Mouse (Mus musculus): ENCODE data around the gene Stard8. TPM values are rescaled to one million over a fixed set of nuclear protein-coding genes. Genes with fewer than 3 reads are reported as not detected.

Gene Stard8
- total RNA-seq, 1 experiment, result 7.8 TPM

DNA sequence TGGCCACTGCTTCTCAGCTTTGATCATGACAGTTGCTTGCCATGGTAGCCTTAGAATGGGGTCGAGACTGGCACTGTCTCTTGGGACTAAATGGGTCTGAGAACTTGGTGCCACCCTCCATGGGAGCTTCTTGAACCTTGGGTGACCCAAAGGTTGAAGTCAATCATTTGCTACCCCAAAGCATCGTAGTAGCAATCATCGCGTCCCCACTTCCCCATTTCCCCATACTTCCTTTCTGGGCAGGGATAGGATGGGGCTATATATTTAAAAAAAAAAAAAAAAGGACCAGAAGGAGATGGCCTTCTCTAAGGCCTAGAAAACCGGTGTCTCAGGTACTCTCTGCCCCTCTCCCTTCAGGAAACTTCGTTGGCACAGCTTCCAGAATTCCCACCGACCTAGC lies 64.2 kb downstream of the Stard8 start:
- in situ Hi-C loops (cut with MboI; ENCODE audit: low sequenced_read_pairs in 2 of 2, unreplicated experiment in 2 of 2), result no loop called here

DNA sequence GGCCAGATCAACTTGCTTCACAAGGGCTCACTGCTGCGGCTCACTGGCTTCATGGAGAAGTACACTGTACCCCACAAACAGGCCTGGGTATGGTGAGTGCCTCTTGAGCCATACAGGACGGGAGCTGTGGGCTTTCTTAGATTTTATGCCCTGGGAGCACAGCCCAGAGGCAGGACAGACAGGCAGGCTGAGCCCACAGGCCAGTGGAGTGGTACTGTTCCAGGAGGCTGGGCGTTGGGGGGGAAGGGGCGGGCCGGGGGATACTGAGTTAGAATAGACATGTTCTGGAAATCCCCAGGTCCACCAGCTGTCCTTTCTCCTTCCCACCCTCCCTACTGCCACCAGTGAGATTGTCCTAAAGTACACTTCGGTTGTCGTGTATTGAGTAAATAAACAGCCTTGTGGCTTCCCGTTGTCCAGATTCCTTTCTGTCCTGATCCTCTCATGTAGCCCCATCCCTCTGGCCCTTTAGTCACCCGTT lies 64.7 kb downstream of the Stard8 start:
- no peaks in the 10 kb centered on the region for H3K4me1 ChIP-seq (ENCODE audit: control insufficient read depth in 2 of 2, insufficient read depth in 2 of 2, low read length in 2 of 2, poor library complexity in 1 of 2)
- in situ Hi-C loops (cut with MboI; ENCODE audit: low sequenced_read_pairs in 2 of 2, unreplicated experiment in 2 of 2), result no loop called here
- no peak overlapping the region for H3K4me3 ChIP-seq (ENCODE audit: insufficient read depth in 1 of 2, low read depth in 1 of 2, low read length in 2 of 2, poor library complexity in 1 of 2, severe bottlenecking in 1 of 2)
- no peaks in the 10 kb centered on the region; the same call in 1 of the 2 replicates for H3K36me3 ChIP-seq (ENCODE audit: control insufficient read depth, insufficient read depth, low read length, poor library complexity, severe bottlenecking)
- no peak overlapping the region for H3K9ac ChIP-seq (ENCODE audit: insufficient read depth, low read depth, low read length, poor library complexity, severe bottlenecking)
- no peak overlapping the region for H3K27ac ChIP-seq (ENCODE audit: insufficient read depth, low read depth, low read length, poor library complexity, severe bottlenecking)
- no peaks in the 10 kb centered on the region for H3K9me3 ChIP-seq (ENCODE audit: control insufficient read depth, insufficient read depth, low read depth, low read length)
- no peak for DNase-seq (ENCODE audit: low read depth, low spot score)
- TF ChIP-seq HCFC1 (IDR thresholded peaks at IDR 0.05; ENCODE audit: borderline replicate concordance, insufficient read depth, low read length) (no peak), ZC3H11A (IDR thresholded peaks at IDR 0.05; ENCODE audit: borderline replicate concordance, low read depth, low read length) (no peak), MAFK (IDR thresholded peaks at IDR 0.05; ENCODE audit: insufficient read depth, low read depth, low read length) (no peak), CHD2 (IDR thresholded peaks at IDR 0.05; ENCODE audit: low read depth, low read length) (no peak), ZNF384 (IDR thresholded peaks at IDR 0.05; ENCODE audit: low read depth, low read length) (no peak)

More for the DNA sequence above, 64.2 kb downstream of the Stard8 start:
- TF ChIP-seq HCFC1 (IDR thresholded peaks at IDR 0.05; ENCODE audit: borderline replicate concordance, insufficient read depth, low read length) (no peak), MAFK (IDR thresholded peaks at IDR 0.05; ENCODE audit: insufficient read depth, low read depth, low read length) (no peak), ZNF384 (IDR thresholded peaks at IDR 0.05; ENCODE audit: low read depth, low read length) (no peak), ZC3H11A (IDR thresholded peaks at IDR 0.05; ENCODE audit: borderline replicate concordance, low read depth, low read length) (no peak), CHD2 (IDR thresholded peaks at IDR 0.05; ENCODE audit: low read depth, low read length) (no peak)
- no peak overlapping the region for H3K9ac ChIP-seq (ENCODE audit: insufficient read depth, low read depth, low read length, poor library complexity, severe bottlenecking)
- no peak overlapping the region for H3K27ac ChIP-seq (ENCODE audit: insufficient read depth, low read depth, low read length, poor library complexity, severe bottlenecking)
- H3K36me3 ChIP-seq (ENCODE audit: control insufficient read depth, insufficient read depth, low read length, poor library complexity, severe bottlenecking), result no peaks in the 10 kb centered on the region; the same call in 1 of the 2 replicates
- no peak overlapping the region for H3K4me3 ChIP-seq (ENCODE audit: insufficient read depth in 1 of 2, low read depth in 1 of 2, low read length in 2 of 2, poor library complexity in 1 of 2, severe bottlenecking in 1 of 2)
- no peak for DNase-seq (ENCODE audit: low read depth, low spot score)
- H3K9me3 ChIP-seq (ENCODE audit: control insufficient read depth, insufficient read depth, low read depth, low read length), result no peaks in the 10 kb centered on the region
- no peaks in the 10 kb centered on the region for H3K4me1 ChIP-seq (ENCODE audit: control insufficient read depth in 2 of 2, insufficient read depth in 2 of 2, low read length in 2 of 2, poor library complexity in 1 of 2)

DNA sequence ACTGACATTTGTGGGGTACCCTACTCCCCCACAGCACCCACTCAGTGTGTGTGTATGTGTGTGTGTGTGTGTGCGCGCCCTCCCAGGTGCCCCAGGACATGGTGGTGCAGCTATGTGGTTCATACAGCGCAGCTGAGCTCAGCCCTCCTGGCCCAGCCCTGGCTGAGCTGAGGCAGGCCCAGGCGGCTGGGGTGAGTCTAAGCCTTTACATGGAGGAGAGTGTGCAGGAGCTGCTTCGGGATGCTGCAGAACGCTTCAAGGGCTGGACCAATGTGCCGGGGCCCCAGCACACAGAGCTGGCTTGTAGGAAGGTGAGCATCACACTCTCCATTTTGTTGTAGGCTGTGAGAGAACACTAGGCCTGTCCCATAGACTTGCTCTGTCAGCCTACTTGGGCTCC lies 68.1 kb downstream of the Stard8 start:
- DNase-seq (ENCODE audit: low read depth, low spot score), result no peak
- Histone ChIP-seq H3K36me3 (ENCODE audit: control insufficient read depth, insufficient read depth, low read length, poor library complexity, severe bottlenecking) (no peaks in the 10 kb centered on the region; the same call in 1 of the 2 replicates), H3K4me1 (ENCODE audit: control insufficient read depth in 2 of 2, insufficient read depth in 2 of 2, low read length in 2 of 2, poor library complexity in 1 of 2) (no peaks in the 10 kb centered on the region), H3K9ac (ENCODE audit: insufficient read depth, low read depth, low read length, poor library complexity, severe bottlenecking) (no peak overlapping the region), H3K27ac (ENCODE audit: insufficient read depth, low read depth, low read length, poor library complexity, severe bottlenecking) (no peak overlapping the region), H3K4me3 (ENCODE audit: insufficient read depth in 1 of 2, low read depth in 1 of 2, low read length in 2 of 2, poor library complexity in 1 of 2, severe bottlenecking in 1 of 2) (no peak overlapping the region), H3K9me3 (ENCODE audit: control insufficient read depth, insufficient read depth, low read depth, low read length) (no peaks in the 10 kb centered on the region)
- no peak for TF ChIP-seq HCFC1 (IDR thresholded peaks at IDR 0.05; ENCODE audit: borderline replicate concordance, insufficient read depth, low read length)
- no peak for TF ChIP-seq CHD2 (IDR thresholded peaks at IDR 0.05; ENCODE audit: low read depth, low read length)
- no peak for TF ChIP-seq MAFK (IDR thresholded peaks at IDR 0.05; ENCODE audit: insufficient read depth, low read depth, low read length)
- no peak for TF ChIP-seq ZNF384 (IDR thresholded peaks at IDR 0.05; ENCODE audit: low read depth, low read length)
- in situ Hi-C loops (cut with MboI; ENCODE audit: low sequenced_read_pairs in 2 of 2, unreplicated experiment in 2 of 2), result no loop called here

DNA sequence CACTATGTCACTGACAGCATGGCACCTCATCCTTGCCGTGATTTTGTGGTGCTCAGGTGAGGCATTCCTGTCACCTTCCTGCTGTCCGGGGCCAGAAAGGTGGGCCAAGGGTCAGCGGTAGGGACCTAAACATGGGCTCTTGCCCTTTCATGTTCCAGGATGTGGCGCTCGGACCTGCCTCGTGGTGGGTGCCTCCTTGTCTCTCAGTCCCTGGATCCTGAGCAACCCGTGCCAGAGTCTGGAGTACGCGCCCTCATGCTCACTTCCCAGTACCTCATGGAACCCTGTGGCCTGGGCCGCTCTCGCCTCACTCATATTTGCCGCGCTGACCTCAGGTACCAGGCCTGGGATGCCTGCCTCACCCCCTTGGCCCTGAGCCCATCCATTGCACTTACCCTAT lies 69.5 kb downstream of the Stard8 start:
- in situ Hi-C loops (cut with MboI; ENCODE audit: low sequenced_read_pairs in 2 of 2, unreplicated experiment in 2 of 2), result no loop called here
- Histone ChIP-seq H3K9me3 (ENCODE audit: control insufficient read depth, insufficient read depth, low read depth, low read length) (no peaks in the 10 kb centered on the region), H3K9ac (ENCODE audit: insufficient read depth, low read depth, low read length, poor library complexity, severe bottlenecking) (no peak overlapping the region), H3K27ac (ENCODE audit: insufficient read depth, low read depth, low read length, poor library complexity, severe bottlenecking) (no peak overlapping the region), H3K4me1 (ENCODE audit: control insufficient read depth in 2 of 2, insufficient read depth in 2 of 2, low read length in 2 of 2, poor library complexity in 1 of 2) (no peaks in the 10 kb centered on the region), H3K4me3 (ENCODE audit: insufficient read depth in 1 of 2, low read depth in 1 of 2, low read length in 2 of 2, poor library complexity in 1 of 2, severe bottlenecking in 1 of 2) (no peak overlapping the region), H3K36me3 (ENCODE audit: control insufficient read depth, insufficient read depth, low read length, poor library complexity, severe bottlenecking) (no peaks in the 10 kb centered on the region; the same call in 1 of the 2 replicates)
- no peak for DNase-seq (ENCODE audit: low read depth, low spot score)
- TF ChIP-seq MAFK (IDR thresholded peaks at IDR 0.05; ENCODE audit: insufficient read depth, low read depth, low read length) (no peak), ZC3H11A (IDR thresholded peaks at IDR 0.05; ENCODE audit: borderline replicate concordance, low read depth, low read length) (no peak), CHD2 (IDR thresholded peaks at IDR 0.05; ENCODE audit: low read depth, low read length) (no peak), HCFC1 (IDR thresholded peaks at IDR 0.05; ENCODE audit: borderline replicate concordance, insufficient read depth, low read length) (no peak)

DNA sequence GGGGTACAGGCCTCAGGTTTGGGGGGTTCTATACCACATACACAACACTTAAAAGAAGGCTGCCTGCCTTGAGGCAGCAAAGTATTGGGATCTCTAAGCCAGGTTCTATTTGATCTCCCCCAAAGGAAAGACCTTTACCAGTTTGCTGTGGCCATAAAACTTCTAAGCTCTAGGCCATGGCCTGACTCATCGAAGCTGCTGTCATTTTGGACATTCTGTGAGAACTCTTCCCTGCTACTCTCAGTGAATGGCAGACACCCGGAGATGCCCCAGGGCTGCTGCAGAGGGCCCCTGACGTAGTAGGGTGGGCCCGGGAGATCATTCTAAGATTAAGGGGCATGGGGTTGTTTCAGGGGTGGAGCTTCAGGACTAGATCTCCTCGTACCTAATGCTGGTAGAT lies 72.1 kb downstream of the Stard8 start:
- Histone ChIP-seq H3K4me3 (ENCODE audit: insufficient read depth in 1 of 2, low read depth in 1 of 2, low read length in 2 of 2, poor library complexity in 1 of 2, severe bottlenecking in 1 of 2) (no peak overlapping the region), H3K36me3 (ENCODE audit: control insufficient read depth, insufficient read depth, low read length, poor library complexity, severe bottlenecking) (no peaks in the 10 kb centered on the region), H3K9me3 (ENCODE audit: control insufficient read depth, insufficient read depth, low read depth, low read length) (no peaks in the 10 kb centered on the region), H3K9ac (ENCODE audit: insufficient read depth, low read depth, low read length, poor library complexity, severe bottlenecking) (no peak overlapping the region), H3K27ac (ENCODE audit: insufficient read depth, low read depth, low read length, poor library complexity, severe bottlenecking) (no peak overlapping the region), H3K4me1 (ENCODE audit: control insufficient read depth in 2 of 2, insufficient read depth in 2 of 2, low read length in 2 of 2, poor library complexity in 1 of 2) (no peaks in the 10 kb centered on the region)
- DNase-seq (ENCODE audit: low read depth, low spot score), result no peak
- no peak for TF ChIP-seq CHD2 (IDR thresholded peaks at IDR 0.05; ENCODE audit: low read depth, low read length)
- no peak for TF ChIP-seq ZNF384 (IDR thresholded peaks at IDR 0.05; ENCODE audit: low read depth, low read length)
- no peak for TF ChIP-seq ZC3H11A (IDR thresholded peaks at IDR 0.05; ENCODE audit: borderline replicate concordance, low read depth, low read length)
- TF ChIP-seq HCFC1 (IDR thresholded peaks at IDR 0.05; ENCODE audit: borderline replicate concordance, insufficient read depth, low read length), result no peak
- TF ChIP-seq MAFK (IDR thresholded peaks at IDR 0.05; ENCODE audit: insufficient read depth, low read depth, low read length), result no peak
- in situ Hi-C loops (cut with MboI; ENCODE audit: low sequenced_read_pairs in 2 of 2, unreplicated experiment in 2 of 2), result no loop called here

All from ES-E14 (cell line).